Mouse (Mus musculus) olfactory bulb, adult 2 months (tissue): ENCODE data around the gene Zfp706. TPM values are rescaled to one million over a fixed set of nuclear protein-coding genes. Genes with fewer than 3 reads are reported as not detected.

Experiments used
- H3K27ac ChIP-seq: fragments of 200-500 bp; 2 replicates; pipeline ENCODE4 v1.5.1; 2012; ENCODE audit warnings: low read depth, low read length; ENCODE audit not compliant: insufficient read depth
- H3K4me1 ChIP-seq: fragments of 200-500 bp; 2 replicates; pipeline ENCODE4 v1.6.1; 2012; ENCODE audit warnings: low read length; ENCODE audit not compliant: control insufficient read depth, insufficient read depth
- H3K4me3 ChIP-seq: fragments of 200-500 bp; 2 replicates; pipeline ENCODE4 v1.5.1; 2012; ENCODE audit warnings: mild to moderate bottlenecking, low read depth, low read length, moderate library complexity; ENCODE audit not compliant: insufficient read depth
- CTCF ChIP-seq: fragments of 200-500 bp; IDR thresholded peaks from 2 replicates; pipeline ENCODE4 v1.5.1; 2012; ENCODE audit warnings: low read depth, mild to moderate bottlenecking, low read length, moderate library complexity; ENCODE audit not compliant: insufficient read depth
- POLR2A ChIP-seq: fragments of 200-500 bp; IDR thresholded peaks from 2 replicates; pipeline ENCODE4 v1.6.1; 2012; ENCODE audit warnings: mild to moderate bottlenecking, low read depth, low read length, moderate library complexity; ENCODE audit not compliant: insufficient read depth
- WGBS: fragments of 180-500 bp; shearing (Covaris S2); methylation state at CpG from one replicate; pipeline ENCODE4 v1.1.7; 2018; 5-methylcytosine and 5-hydroxymethylcytosine counted together
- polyA plus RNA-seq: library from polyadenylated mRNA; stranded (reverse); fragments of >200 nt; gene quantifications from 2 replicates; pipeline ENCODE4 v1.2.4, GENCODE M21; 2012; ENCODE audit warnings: low replicate concordance; ENCODE audit not compliant: missing spikeins, insufficient read depth, insufficient read length

Gene Zfp706
- polyA plus RNA-seq, 1 experiment = not detected

DNA sequence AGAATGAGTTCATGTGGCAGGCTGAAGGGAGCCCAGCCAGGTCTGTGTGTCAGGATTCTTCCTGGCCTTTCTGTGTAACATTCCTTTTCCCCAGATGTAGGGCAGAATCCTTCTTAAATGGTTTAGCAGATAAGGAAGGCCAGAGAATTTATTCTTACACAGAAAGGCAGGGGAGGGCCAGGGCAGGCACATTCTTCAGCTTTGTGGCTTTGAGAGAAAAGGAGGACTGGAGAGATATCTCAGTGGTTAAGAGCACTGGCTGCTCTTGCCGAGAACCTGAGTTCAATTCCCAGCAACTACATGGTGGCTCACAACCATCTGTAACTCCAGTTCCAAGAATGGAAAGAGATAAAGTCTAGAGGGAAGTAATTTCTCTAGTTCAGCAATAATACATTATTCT lies 31.1 kb upstream of the Zfp706 start:
- TF ChIP-seq POLR2A (no peak), CTCF (no peak)
- peaks cover 12% of the 10 kb centered on the region for H3K4me1 ChIP-seq
- H3K27ac ChIP-seq = no peak overlapping the region
- 75% methylated on average over 1 of the region's 1 CpGs for WGBS
- no peak overlapping the region for H3K4me3 ChIP-seq

DNA sequence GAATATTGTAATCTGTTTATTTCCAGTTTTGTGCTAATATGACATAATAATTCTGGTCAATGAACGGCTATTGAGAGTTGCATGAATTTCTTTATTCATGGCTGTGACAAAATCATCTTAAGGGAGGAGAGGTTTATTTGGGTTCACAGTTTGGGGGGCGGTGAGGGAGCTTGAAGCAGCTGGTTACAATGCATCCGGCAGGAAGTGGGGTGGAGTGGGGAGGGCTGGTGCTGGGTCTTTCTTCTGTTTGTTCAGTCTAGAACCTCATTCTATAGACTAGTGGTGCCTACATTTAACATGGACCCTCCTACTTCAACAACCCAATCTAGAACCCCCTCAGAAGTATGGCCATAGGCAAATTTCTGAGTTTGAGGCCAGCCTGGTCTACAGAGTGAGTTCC lies 30.1 kb upstream of the Zfp706 start:
- no peak overlapping the region for H3K27ac ChIP-seq

DNA sequence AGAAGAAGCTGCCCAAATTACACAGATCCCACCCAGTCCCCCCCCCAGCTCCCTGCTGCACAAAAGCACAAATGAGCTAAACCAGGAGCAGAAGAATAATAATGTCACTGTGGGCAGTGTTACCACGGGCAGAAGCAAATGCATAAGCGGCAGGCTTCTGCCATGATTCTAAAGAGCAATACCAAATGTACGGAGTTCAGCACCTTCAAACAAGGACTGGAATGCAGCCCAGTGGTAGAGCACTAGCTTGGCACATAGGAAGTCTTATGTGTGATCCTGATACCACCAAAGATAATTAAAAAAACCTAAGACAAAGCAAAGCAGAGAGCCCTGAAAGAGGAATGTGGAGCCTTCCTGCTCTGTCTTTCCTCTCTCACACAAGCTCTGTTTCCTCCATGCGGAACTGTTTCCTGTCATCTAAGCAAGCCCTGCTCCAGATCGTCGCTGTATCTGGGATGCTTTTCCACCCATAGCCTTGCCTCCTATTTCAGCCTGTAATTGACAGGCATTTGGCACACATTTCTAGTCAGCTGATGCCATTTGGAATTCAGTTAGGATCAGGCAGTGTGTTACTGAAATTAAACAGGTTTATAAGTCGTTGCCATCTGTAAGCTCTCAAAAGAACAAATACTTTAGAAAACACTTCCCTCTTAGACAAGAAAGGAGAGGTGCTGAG lies 29.0 kb upstream of the Zfp706 start:
- peaks cover 9% of the 10 kb centered on the region for H3K4me1 ChIP-seq
- 33% methylated on average over 7 of the region's 7 CpGs for WGBS
- H3K27ac ChIP-seq = no peak overlapping the region
- no peak overlapping the region for H3K4me3 ChIP-seq
- TF ChIP-seq POLR2A (no peak), CTCF (no peak)

More for the DNA sequence above, 30.1 kb upstream of the Zfp706 start:
- WGBS = 78% methylated on average over 3 of the region's 3 CpGs
- Histone ChIP-seq H3K4me3 (no peak overlapping the region), H3K4me1 (peaks cover 9% of the 10 kb centered on the region)
- TF ChIP-seq CTCF (no peak), POLR2A (no peak)

DNA sequence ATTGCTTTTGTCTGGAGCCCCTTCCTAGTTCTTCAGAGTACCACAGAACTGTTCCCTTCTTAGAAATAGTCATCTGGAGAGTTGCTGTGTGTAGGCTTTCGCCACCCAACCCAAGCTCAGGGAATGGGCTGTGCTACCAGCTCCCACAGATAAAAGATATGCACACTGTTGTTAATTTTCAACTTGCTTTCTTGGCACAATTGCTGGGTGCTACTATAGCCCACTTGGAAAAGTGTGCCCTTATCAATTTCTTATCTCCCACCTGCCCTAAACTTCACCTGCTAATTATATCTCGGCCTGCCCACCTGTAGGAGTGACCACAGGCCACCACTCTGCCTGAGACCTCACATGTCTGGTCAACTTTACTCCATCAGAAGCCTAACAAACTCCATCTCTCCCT lies 26.6 kb upstream of the Zfp706 start:
- WGBS = 89% methylated on average over 2 of the region's 2 CpGs
- Histone ChIP-seq H3K4me1 (peaks cover 5% of the 10 kb centered on the region; the same call in 1 of the 2 replicates), H3K27ac (no peak overlapping the region), H3K4me3 (no peak overlapping the region)
- no peak for TF ChIP-seq POLR2A
- no peak for TF ChIP-seq CTCF

DNA sequence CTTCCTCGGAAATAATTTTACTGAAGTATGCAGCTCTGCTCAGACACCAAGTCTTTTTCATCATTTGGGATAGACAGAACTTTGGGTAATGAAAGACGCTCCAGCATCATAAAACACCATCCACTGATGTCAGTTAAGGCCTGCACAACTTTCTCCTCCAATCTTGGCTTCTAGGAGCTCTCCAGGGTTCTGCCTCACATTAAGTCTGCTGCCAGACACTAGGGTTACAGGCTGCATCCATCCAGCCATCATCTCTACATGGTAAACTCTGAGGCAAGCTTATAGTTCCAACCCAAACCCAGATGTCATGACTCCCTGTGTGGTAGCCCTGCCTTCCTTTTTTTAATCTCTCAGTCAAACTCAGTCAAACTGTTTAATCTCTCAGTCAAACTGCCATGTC lies 25.9 kb upstream of the Zfp706 start:
- no peak for TF ChIP-seq CTCF
- no peak for TF ChIP-seq POLR2A
- H3K4me3 ChIP-seq = no peak overlapping the region
- H3K4me1 ChIP-seq = peaks cover 5% of the 10 kb centered on the region; the same call in 1 of the 2 replicates
- H3K27ac ChIP-seq = no peak overlapping the region
- WGBS = 93% methylated on average over 2 of the region's 2 CpGs

DNA sequence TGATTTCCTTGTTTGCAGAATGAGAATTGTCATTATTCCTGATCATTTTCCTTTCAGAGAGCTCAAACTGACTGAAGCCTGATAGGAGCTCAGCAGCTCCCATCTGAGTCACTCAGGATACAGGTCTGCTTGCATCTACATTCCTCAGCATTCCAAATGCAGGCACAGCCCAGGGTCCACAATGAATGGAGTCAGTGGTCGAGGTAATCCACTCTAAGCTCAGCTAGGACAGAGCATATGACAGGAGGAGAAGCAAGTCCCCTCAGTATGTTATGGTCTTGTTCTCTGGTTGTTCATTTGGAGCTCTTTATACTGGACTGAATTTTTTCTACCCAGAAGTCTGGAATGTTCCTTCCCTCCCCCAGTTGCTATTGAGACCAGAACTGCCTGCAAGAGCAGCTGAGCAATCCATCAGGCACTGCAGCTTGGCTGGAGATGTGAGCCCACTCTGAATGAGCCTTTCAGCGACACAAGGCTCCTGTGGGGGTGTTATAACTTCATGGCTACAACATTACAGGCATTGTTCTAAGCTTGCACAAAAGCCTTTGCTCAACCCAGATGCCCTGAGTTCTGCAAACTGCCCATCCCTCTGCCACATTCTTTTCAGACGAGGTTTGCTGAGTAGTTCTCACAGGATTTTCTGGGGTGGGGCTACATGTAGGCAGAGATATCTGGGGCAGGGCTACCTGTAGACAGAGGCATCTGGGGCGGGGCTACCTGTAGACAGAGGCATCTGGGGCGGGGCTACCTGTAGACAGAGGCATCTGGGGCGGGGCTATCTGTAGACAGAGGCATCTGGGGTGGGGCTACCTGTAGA lies 24.0 kb upstream of the Zfp706 start:
- TF ChIP-seq CTCF = no peak
- TF ChIP-seq POLR2A = no peak
- WGBS = 47% methylated on average over 6 of the region's 6 CpGs
- Histone ChIP-seq H3K27ac (peak overlapping the region; percentile 58; the same call in 1 of the 2 replicates), H3K4me3 (no peak overlapping the region), H3K4me1 (peaks cover 5% of the 10 kb centered on the region; the same call in 1 of the 2 replicates)

DNA sequence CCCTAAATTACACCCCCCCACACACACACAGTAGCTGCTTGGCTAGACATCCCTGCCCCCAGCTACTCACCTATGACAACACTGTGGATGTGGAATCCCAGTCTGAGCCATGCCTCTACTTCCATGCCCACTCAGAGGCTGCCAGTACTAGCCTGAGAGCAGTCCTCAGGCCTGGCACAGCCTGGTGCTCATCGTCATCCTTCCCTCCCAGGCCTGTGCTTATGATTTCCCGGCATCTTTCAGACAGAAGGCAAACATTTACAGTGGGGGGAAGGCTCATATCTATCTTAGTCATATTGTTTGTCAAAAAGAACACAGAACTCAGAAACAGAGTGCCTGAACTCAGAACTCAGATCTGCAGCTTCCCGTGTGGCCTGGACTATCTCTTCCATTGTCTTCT lies 23.4 kb upstream of the Zfp706 start:
- Histone ChIP-seq H3K4me1 (peaks cover 5% of the 10 kb centered on the region; the same call in 1 of the 2 replicates), H3K27ac (peak overlapping the region; percentile 58), H3K4me3 (no peak overlapping the region)
- TF ChIP-seq POLR2A (no peak), CTCF (no peak)
- 83% methylated on average over 3 of the region's 3 CpGs for WGBS

DNA sequence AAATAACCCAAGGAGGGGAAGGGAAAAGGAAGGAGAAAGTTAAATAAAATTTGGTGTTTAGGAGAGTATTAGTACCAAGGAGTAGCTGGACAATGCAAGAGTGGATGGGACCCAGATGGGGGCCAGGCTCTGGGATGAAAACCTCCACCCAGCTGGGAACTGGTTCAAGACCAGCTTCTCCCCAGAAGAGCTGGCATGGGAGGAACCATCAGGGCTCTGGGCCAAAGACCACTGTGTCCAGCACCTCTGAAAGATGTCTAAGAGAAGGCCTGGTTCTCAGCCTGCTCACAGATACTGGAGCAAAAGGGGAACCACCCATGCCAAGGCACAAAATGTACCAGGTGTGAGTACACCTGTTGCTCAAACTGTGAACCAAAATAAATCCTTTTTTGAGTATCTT lies 20.4 kb upstream of the Zfp706 start:
- Histone ChIP-seq H3K27ac (no peak overlapping the region), H3K4me1 (peaks cover 5% of the 10 kb centered on the region; the same call in 1 of the 2 replicates), H3K4me3 (no peak overlapping the region)
- no peak for TF ChIP-seq POLR2A
- TF ChIP-seq CTCF = no peak

DNA sequence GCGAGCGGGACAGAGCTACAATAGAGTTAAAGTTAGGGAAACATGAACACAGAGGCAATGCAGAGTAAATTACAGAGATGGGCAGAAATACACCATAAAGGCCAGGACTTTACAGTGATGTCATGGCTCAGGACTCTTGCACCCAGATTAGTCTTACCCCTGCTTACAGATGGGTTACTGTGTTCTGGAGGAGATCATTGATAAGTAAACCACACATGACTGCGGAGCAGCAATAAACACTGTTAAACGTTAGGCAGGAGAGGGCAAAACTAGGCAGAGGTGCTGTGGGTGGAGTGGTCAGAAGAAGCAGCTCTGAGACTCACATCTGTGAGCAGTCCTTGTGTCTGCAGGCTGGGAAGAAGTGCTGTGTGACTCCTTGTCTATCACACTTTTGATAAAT lies 18.9 kb upstream of the Zfp706 start:
- Histone ChIP-seq H3K27ac (no peak overlapping the region), H3K4me3 (no peak overlapping the region), H3K4me1 (no peaks in the 10 kb centered on the region; the same call in 1 of the 2 replicates)
- WGBS = 88% methylated on average over 4 of the region's 4 CpGs
- TF ChIP-seq POLR2A = no peak
- no peak for TF ChIP-seq CTCF
